Mouse (Mus musculus) kidney, adult 9 months (tissue): ENCODE measurements around the gene E2f4.
A peak's percentile ranks its signal among the peaks of the same experiment; 100 is the strongest.

Source experiments
- DNase-seq: peaks from one replicate; pipeline ENCODE4 v3.0.0; 2022

Gene E2f4

GRCm38 (mm10) chr8:105295256-105295655 lies 2.2 kb upstream of the E2f4 start:
- DNase-seq: no peak

DNA sequence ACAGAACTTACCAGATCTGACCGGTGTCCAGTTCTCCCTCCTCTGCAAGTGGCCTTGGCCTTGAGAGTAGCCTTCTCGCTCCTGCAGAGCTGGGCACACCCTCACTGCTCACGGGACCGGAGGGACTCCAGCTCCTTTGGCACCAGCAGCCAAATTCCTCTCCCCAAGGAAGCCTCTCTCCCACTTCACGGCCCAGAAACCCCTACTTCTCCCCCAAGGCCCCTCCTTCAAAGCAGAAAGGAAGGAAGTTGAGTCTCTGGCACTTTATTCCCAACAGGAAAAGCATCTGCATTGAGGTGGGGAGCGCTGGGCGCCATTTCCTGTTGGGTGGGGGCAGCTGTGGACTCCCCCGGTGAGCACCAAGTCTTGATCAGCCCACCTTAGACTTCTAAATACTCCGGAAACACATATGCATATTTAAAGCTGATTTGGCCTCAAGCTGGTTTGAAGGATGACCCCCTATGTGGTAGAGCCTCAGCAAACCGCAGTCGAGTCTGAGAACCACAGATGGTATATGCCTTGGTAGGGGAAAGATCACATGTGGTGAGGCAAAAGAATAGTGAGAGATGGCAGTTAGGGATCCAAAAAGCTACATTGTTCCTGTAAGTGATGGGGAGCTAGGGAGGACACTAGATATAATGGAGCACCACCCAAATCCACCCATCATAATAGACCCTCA lies 1.4 kb upstream of the E2f4 start, which contains the start of gene Exoc3l:
Exoc3l (minus strand) TSS at position 207 of the 679 bp plus-strand sequence.
- no peak for DNase-seq

- no peak for DNase-seq
These were observed 1.1 kb downstream of the E2f4 start for GRCm38 (mm10) chr8:105298351-105299252.

DNA sequence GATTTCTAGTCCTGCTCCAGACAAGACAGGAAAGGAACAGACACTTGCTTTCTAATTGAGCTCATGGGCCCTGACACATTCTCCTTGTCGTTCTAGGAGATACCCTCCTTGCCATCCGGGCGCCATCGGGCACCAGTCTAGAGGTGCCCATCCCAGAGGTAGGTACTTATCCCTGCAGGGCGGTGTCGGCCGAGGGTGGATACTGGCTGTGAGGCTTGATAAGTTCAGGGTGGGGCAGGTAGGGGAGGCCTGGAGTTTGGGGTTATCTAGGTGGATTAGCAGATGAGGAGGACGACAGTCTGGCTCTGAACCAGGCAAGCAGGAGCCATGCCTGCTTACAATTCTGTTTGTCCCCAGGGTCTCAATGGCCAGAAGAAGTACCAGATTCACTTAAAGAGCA lies 2.5 kb downstream of the E2f4 start:
- no peak for DNase-seq

DNA sequence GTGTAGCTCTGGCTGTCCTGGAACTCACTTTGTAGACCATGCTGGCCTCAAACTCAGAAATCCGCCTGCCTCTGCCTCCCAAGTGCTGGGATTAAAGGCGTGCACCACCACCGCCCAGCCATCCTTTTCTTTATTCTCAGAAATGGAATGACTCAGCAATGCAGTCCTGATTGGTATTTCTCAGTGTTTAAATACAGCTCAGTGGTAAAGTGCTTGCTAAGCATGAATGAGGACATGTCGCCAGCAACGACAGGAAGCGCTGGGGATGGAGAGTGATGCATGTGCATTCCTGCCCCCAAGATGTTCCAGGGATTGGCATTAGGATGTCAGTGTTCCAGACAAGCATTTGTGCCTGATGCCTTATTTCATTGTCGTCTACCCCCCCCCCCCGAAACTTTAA lies 5.9 kb downstream of the E2f4 start:
- no peak for DNase-seq

DNA sequence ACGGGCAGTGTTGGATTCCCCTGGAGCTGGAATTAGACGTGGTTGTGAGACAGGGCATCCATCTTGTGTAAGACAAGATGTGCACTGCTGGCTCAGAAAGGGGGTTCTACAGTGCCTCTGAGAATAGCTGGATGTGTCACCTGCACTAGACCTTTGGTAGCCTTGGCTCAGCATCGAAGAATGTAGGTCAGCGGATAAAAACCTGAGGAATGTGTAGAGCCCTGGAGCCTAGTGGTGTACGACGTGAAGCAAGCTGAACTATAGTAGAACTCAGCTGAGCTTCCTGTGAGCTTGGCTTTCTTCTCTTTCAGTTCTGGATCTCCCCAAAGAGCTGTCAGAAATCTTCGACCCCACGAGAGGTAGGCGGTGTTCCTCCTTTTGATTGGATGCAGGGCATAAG lies 6.4 kb downstream of the E2f4 start:
- no peak for DNase-seq

DNA sequence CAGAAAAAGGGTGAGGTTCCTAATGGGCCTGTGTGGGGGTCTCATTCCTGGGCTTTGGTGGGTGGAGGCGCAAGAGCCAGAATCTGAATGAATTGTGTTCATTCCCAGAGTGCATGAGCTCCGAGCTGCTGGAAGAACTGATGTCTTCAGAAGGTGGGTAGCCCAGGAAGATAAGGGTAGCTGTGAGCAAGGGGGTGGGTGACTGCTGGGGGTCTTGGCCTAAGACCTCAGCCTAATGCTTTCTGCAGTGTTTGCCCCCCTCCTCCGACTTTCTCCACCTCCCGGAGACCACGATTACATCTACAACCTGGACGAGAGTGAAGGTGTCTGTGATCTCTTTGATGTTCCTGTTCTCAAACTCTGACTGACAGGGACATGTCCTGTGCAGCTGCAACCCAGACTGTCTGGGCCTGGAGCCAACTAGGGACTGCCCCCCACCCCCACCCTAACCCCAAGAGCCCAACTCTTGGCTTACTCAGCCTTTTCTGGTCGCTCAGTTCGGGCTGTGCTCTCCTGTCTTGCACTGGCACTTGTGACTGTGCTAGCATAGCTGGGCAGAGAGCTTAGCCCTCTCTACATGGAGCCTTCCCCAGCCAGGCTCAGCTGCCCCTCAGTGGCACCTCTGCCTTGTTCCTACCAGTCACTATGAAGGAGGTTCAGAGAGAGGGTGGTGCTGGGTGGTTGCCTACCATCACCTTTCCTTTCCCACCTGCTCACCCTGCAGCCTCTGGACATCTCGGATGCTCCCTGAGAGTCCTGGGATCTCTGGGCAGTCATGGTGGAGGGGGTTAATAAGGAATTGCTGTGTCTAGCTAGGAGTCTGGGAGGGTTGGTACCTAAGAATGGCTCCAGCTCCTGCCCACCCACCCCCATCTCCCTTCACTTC lies 7.1 kb downstream of the E2f4 start:
- DNase-seq: no peak

GRCm38 (mm10) chr8:105305211-105306145 lies 8.0 kb downstream of the E2f4 start, which contains the start of gene Elmo3:
Elmo3 (plus strand) TSS chr8:105305601.
- DNase-seq: peak; percentile 94

- DNase-seq: no peak
These were observed 8.8 kb downstream of the E2f4 start for GRCm38 (mm10) chr8:105306146-105306691.

- no peak for DNase-seq
These were observed 10.2 kb downstream of the E2f4 start for GRCm38 (mm10) chr8:105307670-105308069.

GRCm38 (mm10) chr8:105308428-105308827 lies 11.0 kb downstream of the E2f4 start:
- DNase-seq: no peak

- DNase-seq: no peak
These were observed 11.8 kb downstream of the E2f4 start for GRCm38 (mm10) chr8:105309142-105309847.

DNA sequence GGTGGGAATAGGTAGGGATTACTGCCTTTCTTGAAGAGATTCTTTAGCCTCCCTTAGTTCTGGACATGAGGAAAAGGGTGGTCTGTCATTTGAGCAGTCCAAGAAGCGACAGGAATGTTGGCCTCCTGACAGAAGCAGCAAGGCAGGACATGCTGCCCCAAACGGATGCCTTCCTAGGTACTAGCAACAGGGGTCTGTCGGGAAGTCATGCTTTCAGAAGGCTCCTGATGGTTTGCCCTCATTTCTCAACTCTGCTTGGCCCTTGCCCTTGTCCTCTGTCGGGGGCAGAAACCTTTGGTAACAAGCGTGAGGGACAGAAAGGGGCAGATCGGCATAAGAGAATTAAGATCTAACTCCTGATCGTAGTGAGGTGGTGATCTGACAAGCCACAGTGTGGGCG lies 12.7 kb downstream of the E2f4 start:
- DNase-seq: no peak

DNA sequence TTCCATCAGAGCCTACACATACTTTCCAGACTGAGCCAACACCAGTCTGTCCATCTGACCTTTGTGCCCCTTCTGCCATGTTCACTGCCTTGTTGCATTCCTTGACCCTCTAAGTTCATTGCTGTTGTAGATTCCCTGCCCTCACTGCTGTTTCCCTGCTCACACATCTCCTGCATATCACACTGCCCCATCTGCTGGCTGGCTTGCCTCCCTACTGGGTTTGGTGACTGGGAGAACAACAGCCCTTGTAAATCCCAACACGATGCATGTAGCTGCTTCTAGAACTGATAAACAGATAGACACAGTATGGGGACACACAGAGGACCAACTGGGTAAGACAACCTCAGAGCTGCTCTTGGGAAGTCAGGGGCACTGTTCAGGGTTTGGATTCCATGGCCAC lies 14.3 kb downstream of the E2f4 start:
- DNase-seq: no peak

DNA sequence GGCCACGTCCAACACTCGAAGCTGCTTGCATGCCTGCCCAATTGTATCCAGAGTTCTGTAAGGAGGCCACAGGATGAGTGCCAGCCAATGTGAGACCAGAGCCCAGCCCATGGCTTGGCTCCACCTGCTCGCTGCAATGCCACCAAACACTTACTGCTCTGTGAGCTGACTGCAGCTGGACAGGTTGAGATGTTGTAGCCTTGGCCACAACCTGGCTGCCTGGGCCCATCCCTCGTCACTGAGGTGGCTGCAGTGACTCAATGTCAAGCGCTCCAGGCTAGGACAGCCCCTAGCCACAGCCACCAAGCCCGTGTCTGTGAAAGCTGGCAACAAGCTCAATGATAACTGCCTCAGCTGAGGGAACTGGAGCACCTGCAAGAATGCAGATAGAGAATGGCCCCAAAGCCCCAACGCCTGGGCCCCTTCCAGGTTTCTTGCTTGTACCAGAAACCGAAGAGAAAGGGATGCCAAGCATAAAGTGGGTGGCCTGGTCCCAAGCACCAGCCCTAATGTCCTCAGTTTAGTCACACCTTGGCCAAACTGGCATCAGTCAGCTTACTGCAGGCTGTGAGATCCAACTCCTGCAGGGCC lies 15.5 kb downstream of the E2f4 start:
- DNase-seq: no peak

- no peak for DNase-seq
These were observed 16.3 kb downstream of the E2f4 start for GRCm38 (mm10) chr8:105313622-105314402.

GRCm38 (mm10) chr8:105315073-105315769 lies 17.8 kb downstream of the E2f4 start:
- DNase-seq: no peak

DNA sequence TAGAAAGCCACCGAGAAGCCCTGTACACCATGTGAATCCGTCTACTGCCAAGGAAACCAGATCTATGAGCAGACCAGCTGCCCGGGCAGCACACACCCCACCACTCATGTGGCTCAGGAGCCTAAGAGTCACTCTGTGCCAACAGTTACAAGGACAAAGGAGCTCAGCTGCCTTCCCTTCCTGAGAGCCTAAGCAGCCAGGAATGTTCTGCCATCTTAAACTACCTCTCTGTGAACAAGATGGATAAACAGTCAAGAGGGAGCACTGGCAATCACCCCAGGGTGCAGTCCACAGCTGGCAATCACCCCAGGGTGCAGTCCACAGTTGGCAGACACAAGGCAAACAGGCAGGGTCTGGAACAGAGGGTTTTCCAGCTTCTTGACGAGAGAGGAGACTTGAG lies 20.5 kb downstream of the E2f4 start:
- no peak for DNase-seq

DNA sequence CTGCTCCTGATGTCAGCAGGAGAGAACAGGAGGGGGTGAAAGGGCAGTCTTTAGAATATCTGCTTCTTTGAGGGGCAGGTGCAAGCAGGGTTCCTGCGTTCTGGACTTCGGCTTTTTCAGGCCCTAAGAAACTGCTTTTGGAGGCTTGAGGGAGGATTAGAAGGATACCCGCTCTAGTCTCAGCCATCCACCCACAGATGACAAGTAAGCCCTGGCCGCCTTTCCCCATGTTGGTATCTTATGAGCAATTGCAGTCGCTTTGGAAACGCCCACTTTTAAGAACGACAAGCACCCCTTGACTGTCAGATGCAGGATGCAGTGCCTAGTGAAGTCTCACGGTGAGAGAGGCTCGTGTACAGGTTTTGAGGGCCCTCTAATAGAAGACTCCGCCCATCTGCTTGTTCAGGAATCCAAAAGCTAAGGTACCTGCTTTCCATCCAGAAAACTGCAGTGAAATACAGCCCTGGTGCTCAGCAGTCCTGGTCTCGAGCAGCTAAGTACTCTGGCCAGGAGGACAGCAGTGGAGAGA lies 21.3 kb downstream of the E2f4 start:
- DNase-seq: no peak
